Mouse (Mus musculus) embryonic facial prominence, embryonic 10.5 days (tissue): ENCODE data around the gene Stac2. TPM values are rescaled to one million over a fixed set of nuclear protein-coding genes. Genes with fewer than 3 reads are reported as not detected.

ENCODE experiments used
- DNase-seq: peaks from one replicate; pipeline ENCODE4 v3.0.0-alpha.2; 2017; ENCODE audit warnings: low spot score
- H3K27ac ChIP-seq: fragments of 300-500 bp; sonication (generic); replicated peaks from 2 replicates; pipeline ENCODE4 v1.5.1; 2016; ENCODE audit warnings: mild to moderate bottlenecking
- H3K27me3 ChIP-seq: fragments of 300-500 bp; sonication (generic); replicated peaks from 2 replicates; pipeline ENCODE4 v1.6.1; 2016; ENCODE audit warnings: low read depth, mild to moderate bottlenecking; ENCODE audit not compliant: poor library complexity, severe bottlenecking
- H3K36me3 ChIP-seq: fragments of 300-500 bp; sonication (generic); replicated peaks from 2 replicates; pipeline ENCODE4 v1.6.1; 2016; ENCODE audit warnings: mild to moderate bottlenecking, moderate library complexity
- H3K4me1 ChIP-seq: fragments of 300-500 bp; sonication (generic); 2 replicates; pipeline ENCODE4 v1.6.1; 2016
- H3K4me3 ChIP-seq: fragments of 300-500 bp; sonication (generic); 2 replicates; pipeline ENCODE4 v1.5.1; 2016; ENCODE audit warnings: mild to moderate bottlenecking, moderate library complexity
- H3K9me3 ChIP-seq: fragments of 300-500 bp; sonication (generic); 2 replicates; pipeline ENCODE4 v1.6.1; 2016; ENCODE audit warnings: mild to moderate bottlenecking
- WGBS: fragments of 180-500 bp; shearing (Covaris S2); methylation state at CpG from one replicate; pipeline ENCODE4 v1.1.7; 2016; 5-methylcytosine and 5-hydroxymethylcytosine counted together
- polyA plus RNA-seq: library from polyadenylated mRNA; unstranded; fragments of >200 nt; fragmentation: Nextera tagmentation; extraction: Ambion mirVana; gene quantifications from 2 replicates; pipeline ENCODE4 v1.2.1, GENCODE M21; 2016

The Stac2 gene
- polyA plus RNA-seq: 0.25 and 0.47 TPM in 2 replicates

GRCm38 (mm10) chr11:98052989-98053834, at the start of gene Stac2:
Stac2 (minus strand) TSS chr11:98053462.
- peak; percentile 92 for DNase-seq
- peaks cover 87% of the 10 kb centered on the region for H3K27me3 ChIP-seq
- H3K27ac ChIP-seq: peak within 1 kb of the TSS; percentile 64
- no peaks in the 10 kb centered on the region for H3K36me3 ChIP-seq
- no peaks in the 10 kb centered on the region for H3K9me3 ChIP-seq
- H3K4me3 ChIP-seq: peak within 1 kb of the TSS; percentile 61
- 2% methylated on average over 48 of the region's 48 CpGs for WGBS
- peaks cover 39% of the 10 kb centered on the region for H3K4me1 ChIP-seq

- peaks cover 97% of the 10 kb centered on the region for H3K36me3 ChIP-seq
- no peak overlapping the region for H3K27ac ChIP-seq
- H3K4me1 ChIP-seq: no peaks in the 10 kb centered on the region
- H3K27me3 ChIP-seq: no peaks in the 10 kb centered on the region
- DNase-seq: no peak
- no peak overlapping the region for H3K4me3 ChIP-seq
- H3K9me3 ChIP-seq: no peaks in the 10 kb centered on the region
- 93% methylated on average over 3 of the region's 3 CpGs for WGBS
These were observed 48.1 kb upstream of the Stac2 start for GRCm38 (mm10) chr11:98101332-98101731.

- Histone ChIP-seq H3K9me3 (no peaks in the 10 kb centered on the region), H3K36me3 (peaks cover 78% of the 10 kb centered on the region), H3K4me1 (peaks cover 6% of the 10 kb centered on the region), H3K27ac (no peak overlapping the region), H3K4me3 (no peak overlapping the region), H3K27me3 (no peaks in the 10 kb centered on the region)
- WGBS: 91% methylated on average over 9 of the region's 9 CpGs
- DNase-seq: no peak
These were observed 37.3 kb upstream of the Stac2 start for GRCm38 (mm10) chr11:98090583-98090982.

GRCm38 (mm10) chr11:98088224-98088623, 35.0 kb upstream of the Stac2 start:
- Histone ChIP-seq H3K27ac (no peak overlapping the region), H3K27me3 (no peaks in the 10 kb centered on the region), H3K4me3 (no peak overlapping the region), H3K4me1 (peaks cover 6% of the 10 kb centered on the region), H3K9me3 (no peaks in the 10 kb centered on the region), H3K36me3 (peaks cover 66% of the 10 kb centered on the region)
- WGBS: 43% methylated on average over 7 of the region's 7 CpGs
- peak; percentile 26 for DNase-seq

- H3K27ac ChIP-seq: no peak overlapping the region
- no peak overlapping the region for H3K4me3 ChIP-seq
- no peaks in the 10 kb centered on the region for H3K27me3 ChIP-seq
- peaks cover 57% of the 10 kb centered on the region for H3K36me3 ChIP-seq
- no peak for DNase-seq
- WGBS: 78% methylated on average over 7 of the region's 7 CpGs
- no peaks in the 10 kb centered on the region for H3K9me3 ChIP-seq
- H3K4me1 ChIP-seq: peaks cover 6% of the 10 kb centered on the region
These were observed 33.3 kb upstream of the Stac2 start for GRCm38 (mm10) chr11:98086574-98086973.

- Histone ChIP-seq H3K4me3 (no peak overlapping the region), H3K36me3 (peaks cover 54% of the 10 kb centered on the region), H3K9me3 (no peaks in the 10 kb centered on the region), H3K4me1 (peaks cover 6% of the 10 kb centered on the region), H3K27ac (no peak overlapping the region), H3K27me3 (no peaks in the 10 kb centered on the region)
- no peak for DNase-seq
- WGBS: 93% methylated on average over 9 of the region's 9 CpGs
These were observed 32.9 kb upstream of the Stac2 start for GRCm38 (mm10) chr11:98086141-98086540.

GRCm38 (mm10) chr11:98082745-98083144, 29.5 kb upstream of the Stac2 start:
- Histone ChIP-seq H3K4me3 (no peak overlapping the region), H3K27ac (no peak overlapping the region), H3K9me3 (no peaks in the 10 kb centered on the region), H3K36me3 (peaks cover 21% of the 10 kb centered on the region), H3K4me1 (no peaks in the 10 kb centered on the region), H3K27me3 (no peaks in the 10 kb centered on the region)
- no peak for DNase-seq
- WGBS: 89% methylated on average over 7 of the region's 7 CpGs

- Histone ChIP-seq H3K27ac (no peak overlapping the region), H3K36me3 (peaks cover 9% of the 10 kb centered on the region), H3K9me3 (no peaks in the 10 kb centered on the region), H3K27me3 (no peaks in the 10 kb centered on the region), H3K4me1 (no peaks in the 10 kb centered on the region), H3K4me3 (no peak overlapping the region)
- DNase-seq: no peak
- WGBS: 87% methylated on average over 6 of the region's 6 CpGs
These were observed 27.2 kb upstream of the Stac2 start for GRCm38 (mm10) chr11:98080450-98080849.

- Histone ChIP-seq H3K9me3 (no peaks in the 10 kb centered on the region), H3K4me3 (no peak overlapping the region), H3K27me3 (no peaks in the 10 kb centered on the region), H3K36me3 (peaks cover 6% of the 10 kb centered on the region), H3K4me1 (peaks cover 4% of the 10 kb centered on the region), H3K27ac (no peak overlapping the region)
- WGBS: 82% methylated on average over 8 of the region's 8 CpGs
- no peak for DNase-seq
These were observed 23.8 kb upstream of the Stac2 start for GRCm38 (mm10) chr11:98077086-98077485.

- WGBS: 21% methylated on average over 13 of the region's 13 CpGs
- DNase-seq: peak; percentile 88
- Histone ChIP-seq H3K9me3 (no peaks in the 10 kb centered on the region), H3K27ac (no peak overlapping the region), H3K27me3 (no peaks in the 10 kb centered on the region), H3K36me3 (no peaks in the 10 kb centered on the region), H3K4me3 (peak overlapping the region; percentile 30), H3K4me1 (peaks cover 4% of the 10 kb centered on the region)
These were observed 22.0 kb upstream of the Stac2 start for GRCm38 (mm10) chr11:98075195-98075808.

- WGBS: 92% methylated on average over 4 of the region's 4 CpGs
- H3K27me3 ChIP-seq: no peaks in the 10 kb centered on the region
- H3K4me1 ChIP-seq: peaks cover 4% of the 10 kb centered on the region
- no peaks in the 10 kb centered on the region for H3K36me3 ChIP-seq
- no peak overlapping the region for H3K4me3 ChIP-seq
- H3K9me3 ChIP-seq: no peaks in the 10 kb centered on the region
- DNase-seq: no peak
- no peak overlapping the region for H3K27ac ChIP-seq
These were observed 20.2 kb upstream of the Stac2 start for GRCm38 (mm10) chr11:98073442-98073841.

- H3K36me3 ChIP-seq: no peaks in the 10 kb centered on the region
- no peaks in the 10 kb centered on the region for H3K4me1 ChIP-seq
- peaks cover 10% of the 10 kb centered on the region for H3K9me3 ChIP-seq
- no peak for DNase-seq
- no peak overlapping the region for H3K27ac ChIP-seq
- no peak overlapping the region for H3K4me3 ChIP-seq
- WGBS: 92% methylated on average over 21 of the region's 21 CpGs
- no peaks in the 10 kb centered on the region for H3K27me3 ChIP-seq
These were observed 14.0 kb upstream of the Stac2 start for GRCm38 (mm10) chr11:98067255-98067654.

- Histone ChIP-seq H3K9me3 (peaks cover 10% of the 10 kb centered on the region), H3K27ac (no peak overlapping the region), H3K4me3 (no peak overlapping the region), H3K4me1 (no peaks in the 10 kb centered on the region), H3K27me3 (no peaks in the 10 kb centered on the region), H3K36me3 (no peaks in the 10 kb centered on the region)
- no peak for DNase-seq
- 89% methylated on average over 12 of the region's 12 CpGs for WGBS
These were observed 12.9 kb upstream of the Stac2 start for GRCm38 (mm10) chr11:98066201-98066600.
